Mouse (Mus musculus): ENCODE data around the gene Gm8773.

Gm8773 gene

DNA sequence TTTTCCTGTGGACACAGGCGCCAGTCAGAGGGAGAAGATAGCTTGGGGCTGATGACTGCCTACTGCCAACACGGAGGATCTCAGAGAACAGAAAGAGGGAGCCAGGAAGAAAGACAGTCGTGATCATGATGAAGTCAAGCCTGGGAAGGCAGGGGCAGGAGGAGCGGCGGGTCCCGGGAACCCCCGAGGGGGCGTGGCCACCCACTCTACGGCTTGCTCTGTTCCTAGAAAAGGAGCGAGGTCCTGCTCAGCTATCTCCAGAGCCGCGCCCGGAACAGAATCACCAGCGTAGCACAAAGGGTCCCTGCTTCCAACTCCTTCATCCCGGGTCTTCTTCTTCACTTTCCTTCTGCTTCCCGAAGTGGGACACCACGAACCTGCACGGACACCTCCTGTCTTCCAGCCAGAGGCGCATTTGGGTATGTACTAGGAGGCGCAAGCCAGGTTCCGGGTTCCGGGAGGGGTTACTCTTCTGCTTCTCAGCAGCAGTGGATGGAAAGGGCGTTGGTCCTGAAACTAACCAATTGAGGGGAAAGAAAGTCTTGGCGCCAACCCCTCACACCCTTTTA is at the start of gene Gm8773:
TSS of gene Gm8773 (plus strand) at position 51 of the 569 bp plus-strand sequence.
- no peak for DNase-seq (ENCODE audit: low spot score)

DNA sequence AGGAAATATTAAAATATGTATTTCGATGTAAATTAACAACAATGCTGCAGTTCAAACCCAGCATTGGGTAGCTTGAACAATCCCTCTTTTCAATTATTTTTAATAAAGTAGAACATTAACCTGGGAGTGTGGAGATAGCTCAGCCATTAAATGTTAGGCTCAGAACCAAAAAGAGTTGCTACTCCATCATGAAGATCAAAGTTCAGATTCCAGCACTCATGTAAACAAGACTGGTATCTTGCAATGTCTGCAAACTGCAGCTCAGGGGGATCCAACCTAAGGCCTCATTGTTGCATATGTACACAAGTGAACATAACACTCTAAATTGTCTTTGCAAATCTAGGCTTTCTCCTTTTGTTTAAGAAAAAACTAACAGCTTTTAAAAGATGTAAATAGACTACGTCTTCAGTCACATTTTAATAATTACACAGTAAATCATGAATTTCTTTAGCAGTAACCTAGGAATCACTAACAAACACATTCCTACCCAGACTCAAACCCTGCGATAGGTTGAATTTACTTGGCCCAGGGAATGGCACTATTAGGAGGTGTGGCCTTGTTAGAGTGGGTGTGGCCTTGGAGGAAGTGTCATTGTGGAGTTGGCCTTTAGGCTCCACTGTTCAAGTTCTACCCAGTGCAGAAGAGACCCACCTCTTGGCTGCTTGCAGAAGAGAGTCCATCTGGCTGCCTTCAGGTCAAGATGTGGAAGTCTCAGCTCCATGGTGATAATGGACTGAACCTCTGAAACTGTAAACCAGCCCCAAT is 39.8 kb upstream of the Gm8773 start:
- DNase-seq (ENCODE audit: low spot score): no peak

DNA sequence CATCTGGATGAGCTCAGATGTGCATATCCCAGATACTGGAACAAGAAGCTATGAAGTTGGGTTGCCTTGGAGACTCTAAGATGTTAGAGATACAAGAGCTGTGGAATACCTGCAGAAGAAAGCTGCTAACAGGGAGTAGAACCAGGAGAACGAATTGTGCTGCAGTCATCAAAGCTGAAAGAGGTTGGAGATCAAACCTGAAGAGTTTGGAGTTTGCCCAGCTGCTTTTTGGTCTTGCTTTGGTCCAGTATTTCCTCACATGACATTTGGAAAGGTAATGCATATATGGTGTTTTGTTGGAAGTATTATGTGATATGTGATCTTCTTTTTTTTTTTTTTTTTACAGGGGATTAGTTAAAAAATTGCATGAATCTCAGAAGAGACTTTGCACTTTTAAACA is 37.5 kb upstream of the Gm8773 start:
- DNase-seq (ENCODE audit: low spot score): no peak

DNA sequence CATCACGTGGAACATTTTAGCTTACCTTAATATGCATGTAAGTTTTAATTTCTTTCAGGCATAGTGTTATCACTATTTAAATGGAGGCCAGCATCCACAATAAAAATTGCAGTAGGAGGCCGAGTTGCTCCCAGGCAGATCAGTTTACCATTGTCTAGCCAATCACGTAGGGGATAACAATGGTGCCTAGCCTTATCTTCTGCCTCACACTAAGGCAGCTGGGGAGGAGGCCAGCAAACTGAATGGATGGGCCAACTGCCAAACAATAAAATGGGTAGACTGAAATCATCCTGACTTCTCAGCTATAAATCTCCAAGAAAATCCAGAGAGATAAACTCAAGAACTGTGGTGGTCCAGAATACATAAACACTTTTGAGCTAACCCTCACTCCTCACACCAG is 33.8 kb upstream of the Gm8773 start:
- DNase-seq (ENCODE audit: low spot score): no peak

DNA sequence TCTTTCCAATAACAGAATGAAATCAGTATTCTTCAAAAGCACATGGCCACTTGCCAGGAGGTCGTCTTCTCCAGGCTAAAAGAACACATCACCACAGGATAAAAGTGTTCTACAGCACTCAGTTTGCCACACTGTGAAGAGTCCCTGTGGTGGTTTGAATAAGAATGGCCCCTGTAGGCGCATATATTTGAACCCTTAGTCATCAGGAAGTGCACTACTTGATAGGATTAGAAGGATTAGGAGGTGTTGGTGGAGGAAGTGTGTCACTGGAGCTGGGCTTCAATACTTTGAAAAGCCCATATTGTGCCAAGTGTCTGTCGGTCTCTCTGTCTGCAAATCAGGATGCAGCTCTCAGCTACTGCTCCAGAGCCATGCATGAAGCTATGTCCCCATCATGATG is 33.2 kb upstream of the Gm8773 start:
- DNase-seq (ENCODE audit: low spot score): no peak

DNA sequence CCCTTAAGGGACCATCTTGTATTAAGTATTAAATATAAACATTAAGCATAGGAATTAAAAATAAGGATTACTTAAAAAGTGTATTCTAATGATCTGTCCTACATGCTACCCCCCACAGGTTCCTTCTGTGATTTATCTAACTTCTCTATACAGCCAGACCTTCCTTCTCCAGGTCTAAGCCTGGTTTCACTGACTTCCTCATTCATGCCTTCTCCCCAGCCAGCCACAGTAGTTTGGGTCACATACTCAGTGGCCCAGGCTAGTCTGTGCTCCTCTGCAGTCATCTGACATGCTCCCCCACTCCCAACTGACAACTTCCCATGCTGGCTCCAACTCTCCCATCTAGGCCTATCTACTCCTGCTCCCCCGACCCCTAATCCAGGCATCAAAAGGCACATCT is 22.5 kb upstream of the Gm8773 start:
- no peak for DNase-seq (ENCODE audit: low spot score)

DNA sequence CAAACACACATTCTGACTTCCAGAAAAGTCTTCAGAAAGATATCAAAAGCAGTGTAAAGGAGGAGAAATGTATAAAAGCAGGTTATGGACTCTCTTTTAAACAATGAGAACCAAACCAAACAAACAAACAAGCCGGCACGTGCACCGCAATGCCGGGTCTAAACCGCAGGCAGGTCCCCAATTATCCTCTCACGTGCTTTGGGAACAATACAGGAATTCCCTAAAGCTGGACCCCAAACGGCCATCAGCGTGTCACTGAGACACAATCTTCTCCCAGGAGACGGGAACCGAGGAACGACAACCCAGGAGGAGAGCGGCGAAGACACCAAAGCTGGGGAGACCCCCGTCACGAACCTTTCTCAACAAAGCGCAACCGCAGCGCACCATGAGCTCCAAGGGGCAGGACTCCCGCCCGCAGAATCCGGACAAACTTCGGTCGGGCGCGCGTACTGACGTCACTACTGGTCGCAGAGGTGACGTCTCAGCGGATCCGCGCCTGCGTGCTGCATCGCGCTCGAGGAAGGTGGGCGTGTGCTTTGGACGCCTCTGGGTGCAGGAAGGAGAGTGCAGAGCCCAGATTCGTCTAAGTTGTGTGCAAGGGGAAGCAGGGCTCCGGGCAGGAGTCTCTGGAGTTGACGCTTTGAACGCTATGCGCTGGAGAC is 14.4 kb upstream of the Gm8773 start, which contains the start of gene Gtpbp10:
TSS of gene Gtpbp10 (minus strand) at position 460 of the 662 bp plus-strand sequence.
- peak; percentile 93 for DNase-seq (ENCODE audit: low spot score)

DNA sequence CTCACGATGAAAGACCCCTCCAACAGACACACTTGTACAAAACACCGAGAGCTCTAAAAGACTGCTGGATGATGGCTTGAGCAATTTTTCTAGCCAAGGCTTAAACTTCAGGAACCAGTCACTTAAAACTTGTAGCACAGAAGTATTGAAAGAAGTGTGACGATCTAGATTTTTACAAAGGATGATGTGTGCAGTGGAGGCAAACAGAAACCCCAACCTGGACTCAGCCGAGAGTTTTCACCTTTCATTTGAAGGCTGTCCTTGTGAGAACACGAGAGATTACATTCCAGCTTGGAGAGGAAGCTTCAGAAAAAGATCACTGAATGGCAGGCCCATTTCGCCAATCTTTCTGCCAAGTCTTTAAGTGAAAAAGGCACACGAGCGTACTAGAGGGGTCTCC is 13.8 kb upstream of the Gm8773 start:
- DNase-seq (ENCODE audit: low spot score): no peak

DNA sequence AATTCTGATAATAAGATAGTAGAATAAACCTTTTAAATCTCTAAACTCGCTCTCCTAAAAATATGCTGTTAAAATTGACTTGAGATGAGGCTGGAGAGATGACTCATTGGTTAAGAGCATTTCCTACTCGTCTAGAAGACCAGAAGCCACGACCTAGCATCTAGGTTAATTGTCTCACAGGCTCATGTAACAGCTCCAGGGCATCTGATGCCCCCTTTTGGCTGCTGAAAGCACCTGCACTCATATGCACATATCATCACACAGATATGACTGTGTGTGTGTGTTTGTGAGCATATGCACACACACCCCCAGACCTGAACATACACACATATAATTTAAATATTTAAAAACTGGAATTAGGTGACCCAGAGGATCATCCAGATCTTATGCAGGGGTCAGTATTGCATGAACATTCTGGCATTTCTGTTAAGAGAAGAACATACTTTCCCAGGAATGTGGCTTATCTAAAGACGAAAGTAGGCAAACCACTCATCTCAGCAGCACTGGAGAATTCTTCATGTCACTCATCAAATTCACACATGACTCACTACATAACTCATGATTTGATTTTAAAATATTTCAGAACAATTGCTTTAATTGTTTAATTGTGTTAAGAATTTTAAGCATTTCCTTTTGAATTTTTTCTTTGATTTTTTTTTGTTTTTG is 12.4 kb upstream of the Gm8773 start:
- DNase-seq (ENCODE audit: low spot score): no peak

DNA sequence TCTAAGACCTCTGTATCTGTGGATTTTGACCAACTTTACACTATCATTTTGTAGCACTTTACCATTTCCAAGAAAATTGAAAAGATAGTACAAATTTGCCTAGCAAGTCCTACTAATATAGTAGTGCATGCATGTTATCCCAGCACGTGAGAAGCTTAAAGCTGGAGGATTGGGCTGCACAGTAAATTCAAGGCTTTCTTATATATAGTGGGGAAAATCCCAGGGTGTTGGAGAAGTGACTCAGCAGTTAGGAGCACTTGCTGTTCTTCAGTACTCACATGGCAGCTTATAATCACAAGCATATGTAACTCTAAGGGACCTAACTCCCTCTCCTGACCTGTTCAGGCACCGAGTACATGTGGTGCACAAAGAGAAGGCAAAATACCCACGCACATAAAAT is 11.2 kb upstream of the Gm8773 start:
- DNase-seq (ENCODE audit: low spot score): no peak

DNA sequence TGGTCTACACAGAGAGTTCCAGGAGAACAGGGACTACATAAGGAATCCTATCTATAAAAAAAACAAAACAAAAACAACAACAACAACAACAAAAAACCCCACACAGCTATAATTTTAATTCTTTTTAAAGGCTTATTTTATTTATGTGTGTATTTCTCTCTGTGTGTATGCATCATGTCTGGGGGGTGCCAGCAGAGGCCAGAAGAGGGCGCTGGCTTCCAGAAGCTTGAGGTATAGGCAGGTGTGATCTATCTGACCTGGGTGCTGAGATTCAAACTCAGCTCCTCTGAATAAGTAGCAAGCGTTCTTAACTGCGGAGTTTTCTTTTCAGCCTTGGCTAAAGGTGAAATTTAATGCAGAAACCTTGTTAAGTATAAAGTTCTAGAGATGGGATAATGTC is 14.1 kb downstream of the Gm8773 start:
- no peak for DNase-seq (ENCODE audit: low spot score)

DNA sequence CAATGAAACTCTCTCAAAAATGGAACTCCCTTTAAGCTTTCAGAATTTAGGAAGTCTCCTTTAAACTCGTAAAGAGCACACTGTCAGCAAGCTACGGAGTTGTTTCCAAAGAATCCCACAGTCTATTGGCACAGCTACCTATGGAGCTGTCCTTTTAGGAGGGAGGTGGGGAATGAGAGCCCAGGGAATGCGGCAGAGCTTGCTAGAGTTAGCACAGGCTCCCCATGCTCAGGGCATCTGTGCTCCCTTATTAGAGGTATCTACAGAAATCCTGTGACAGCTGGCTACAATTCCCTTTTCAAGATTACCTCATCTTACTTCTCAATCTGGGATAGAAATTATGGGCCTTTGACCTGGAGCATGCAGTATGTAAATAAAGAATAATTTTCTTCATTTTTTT is 36.9 kb downstream of the Gm8773 start:
- DNase-seq (ENCODE audit: low spot score): no peak

DNA sequence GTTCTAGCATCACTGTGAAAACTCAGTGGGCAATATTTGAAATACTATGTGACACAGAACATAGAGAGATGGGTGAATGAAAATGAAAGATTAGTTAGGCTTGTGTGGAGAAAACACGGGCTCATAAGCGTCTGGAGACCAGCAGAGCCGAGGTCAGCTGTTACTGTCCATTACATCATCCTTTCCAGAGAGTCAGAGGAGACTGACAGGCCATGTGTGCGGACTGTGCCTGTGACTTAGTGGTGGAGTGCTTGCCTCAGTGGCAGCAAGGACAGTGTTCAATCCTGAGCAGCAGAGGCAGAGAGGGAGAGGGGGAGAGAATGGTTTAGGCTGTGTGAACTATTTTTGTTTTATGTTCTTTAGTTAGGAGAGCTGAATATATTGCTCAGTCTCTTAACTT is 44.7 kb downstream of the Gm8773 start:
- DNase-seq (ENCODE audit: low spot score): no peak

DNA sequence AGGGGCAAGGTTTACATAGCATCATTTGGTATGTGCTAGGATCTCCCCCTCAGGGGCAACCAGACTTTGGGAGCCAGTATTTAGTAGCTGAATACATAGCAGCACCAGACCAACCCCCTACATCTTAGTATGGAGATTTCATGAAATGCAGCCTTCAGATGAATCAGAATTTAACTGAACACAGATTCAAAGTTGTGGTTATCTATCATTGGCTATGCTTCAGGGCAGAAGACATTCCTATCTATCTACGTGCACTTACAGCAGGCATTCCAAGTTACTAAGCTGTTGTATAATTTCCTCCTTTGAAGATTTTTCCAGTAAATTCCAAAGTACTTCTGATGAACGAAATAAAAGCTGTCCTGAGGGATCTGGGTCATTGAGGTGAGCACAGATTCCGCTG is 51.9 kb downstream of the Gm8773 start:
- DNase-seq (ENCODE audit: low spot score): no peak

All from ovary, postnatal 10 days (tissue).